Mouse (Mus musculus): ENCODE results near the gene Rhbdd1. TPM values are rescaled to one million over a fixed set of nuclear protein-coding genes. Genes with fewer than 3 reads are reported as not detected.

The Rhbdd1 gene
- polyA plus RNA-seq, 1 experiment from 2014 or later = 36.5 TPM

DNA sequence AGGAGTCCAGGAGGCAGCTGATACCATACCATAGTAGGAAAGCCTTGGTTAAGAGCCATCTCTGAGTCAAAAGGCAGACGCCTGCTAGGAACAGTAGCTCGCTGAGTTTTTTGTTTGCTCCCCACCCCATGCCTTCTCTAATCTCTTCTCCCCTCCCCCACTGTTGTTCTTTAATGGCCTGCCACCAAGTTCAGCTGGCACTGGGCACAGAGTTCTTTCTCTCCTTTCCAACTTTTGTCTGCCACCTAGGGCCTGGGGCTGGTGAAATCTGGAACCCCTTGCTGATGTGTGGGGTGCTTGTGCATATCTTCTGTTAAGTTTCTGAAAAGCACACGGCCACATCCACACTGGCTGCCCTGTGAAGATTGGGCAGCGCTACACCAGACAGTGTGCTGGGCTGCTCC, 69.6 kb downstream of the Rhbdd1 start:
- in situ Hi-C loops (cut with MboI; ENCODE audit: low pct_unique_long_range_greater_than_20kb) = no loop called here
- TF ChIP-seq CTCF (IDR thresholded peaks at IDR 0.05) = no peak
- H3K27me3 ChIP-seq = no peaks in the 10 kb centered on the region
- CTCF ChIA-PET = no interaction called here
- DNase-seq (ENCODE audit: low read depth, low spot score) (no peak), ATAC-seq (no peak)
- POLR2A ChIA-PET = no interaction called here

DNA sequence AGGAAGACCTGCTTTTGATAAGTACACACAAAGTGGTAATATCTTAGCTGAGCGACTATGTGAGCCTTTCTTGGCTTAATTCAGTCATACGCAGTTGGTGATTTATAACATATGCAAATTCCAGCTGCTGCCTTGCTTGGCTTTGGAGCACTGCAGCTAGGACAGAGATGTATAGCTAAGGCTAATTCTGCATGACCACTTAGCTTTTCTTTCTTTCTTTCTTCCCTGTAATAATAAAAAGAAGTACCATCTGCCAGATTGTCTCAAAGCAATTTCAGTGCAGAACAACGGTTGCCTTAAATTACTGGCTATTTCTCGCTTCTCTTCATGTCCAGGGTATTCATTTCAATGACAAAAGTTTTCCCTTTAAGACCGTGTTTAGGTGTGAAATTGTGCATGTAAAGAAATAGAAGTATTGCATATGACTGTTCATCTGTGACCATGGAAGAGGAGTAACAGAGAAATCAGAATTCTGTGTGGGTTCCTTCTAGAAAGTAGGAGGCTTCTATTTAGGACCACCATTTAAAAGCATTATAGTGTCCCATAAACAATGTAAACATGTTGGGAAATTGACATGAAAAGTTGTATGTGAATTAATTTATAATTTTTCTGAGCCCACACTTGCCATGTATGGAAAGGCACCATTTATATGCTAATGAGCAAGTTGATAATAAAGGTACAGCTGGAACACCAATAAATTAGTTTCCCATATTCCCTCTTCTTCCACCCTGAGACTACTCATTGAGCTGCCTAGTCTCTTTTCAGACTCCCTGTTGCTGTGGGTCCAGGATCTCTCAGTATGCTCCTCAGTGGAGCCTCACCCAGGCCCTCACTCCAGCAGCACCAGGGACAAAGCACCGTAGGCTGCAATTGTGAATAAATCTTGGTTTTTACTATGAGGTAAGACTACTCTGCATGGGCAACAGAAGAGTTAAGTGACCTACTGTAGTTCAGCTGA, 70.8 kb downstream of the Rhbdd1 start:
- H3K27me3 ChIP-seq = no peaks in the 10 kb centered on the region
- DNase-seq (ENCODE audit: low read depth, low spot score) (no peak), ATAC-seq (no peak)
- no peak for TF ChIP-seq CTCF (IDR thresholded peaks at IDR 0.05)
- ChIA-PET POLR2A (no interaction called here), CTCF (no interaction called here)
- in situ Hi-C loops (cut with MboI; ENCODE audit: low pct_unique_long_range_greater_than_20kb) = no loop called here

DNA sequence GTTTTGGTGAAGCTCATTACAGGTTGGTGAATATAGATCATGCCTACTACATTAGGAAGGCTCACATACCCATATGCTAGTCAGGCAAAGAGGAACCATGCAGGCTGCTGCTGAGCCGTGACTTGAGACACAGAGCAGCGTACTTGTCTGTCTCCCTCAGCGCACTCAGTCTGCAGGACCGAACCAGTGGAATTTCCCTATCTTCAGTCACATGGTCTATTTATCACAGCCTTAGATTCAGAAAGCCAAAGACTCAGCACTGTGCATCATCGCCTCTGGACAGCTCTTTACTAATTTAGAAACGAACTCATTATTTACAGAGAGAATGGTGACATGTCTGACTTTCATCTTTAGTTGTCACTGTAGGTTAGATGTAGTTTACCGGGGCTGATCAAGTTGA, 73.1 kb downstream of the Rhbdd1 start:
- CTCF ChIA-PET = no interaction called here
- in situ Hi-C loops (cut with MboI; ENCODE audit: low pct_unique_long_range_greater_than_20kb) = no loop called here
- ATAC-seq (no peak), DNase-seq (ENCODE audit: low read depth, low spot score) (no peak)
- POLR2A ChIA-PET = interaction anchor here (0.5 kb wide), 1 partner anchor 714 kb away, joined by 3 read pairs; no protein-coding TSS in a partner anchor
- H3K27me3 ChIP-seq = no peaks in the 10 kb centered on the region
- TF ChIP-seq CTCF (IDR thresholded peaks at IDR 0.05) = no peak

DNA sequence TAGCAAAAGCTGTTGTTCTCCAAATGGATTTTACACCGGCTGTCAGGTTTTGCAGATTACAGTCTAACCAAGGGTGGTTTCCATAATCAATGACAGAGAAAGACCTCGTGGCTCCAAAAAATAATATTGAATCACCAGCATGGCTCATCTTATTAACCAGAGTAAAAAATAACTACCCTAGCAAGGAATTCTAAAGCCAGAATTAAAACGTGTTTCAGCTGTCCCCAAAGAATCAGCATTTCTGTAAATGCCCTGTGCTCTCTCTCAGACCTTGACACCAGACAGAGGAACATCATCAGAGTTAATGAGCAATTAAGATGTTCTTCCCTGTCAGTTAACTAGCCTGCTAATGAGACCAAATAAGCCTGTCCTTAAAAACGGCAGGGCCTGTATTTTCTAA, 79.1 kb downstream of the Rhbdd1 start:
- no peaks in the 10 kb centered on the region for H3K27me3 ChIP-seq
- POLR2A ChIA-PET = no interaction called here
- in situ Hi-C loops (cut with MboI; ENCODE audit: low pct_unique_long_range_greater_than_20kb) = no loop called here
- no peak for ATAC-seq
- no peak for DNase-seq (ENCODE audit: low read depth, low spot score)
- CTCF ChIA-PET = no interaction called here
- no peak for TF ChIP-seq CTCF (IDR thresholded peaks at IDR 0.05)

DNA sequence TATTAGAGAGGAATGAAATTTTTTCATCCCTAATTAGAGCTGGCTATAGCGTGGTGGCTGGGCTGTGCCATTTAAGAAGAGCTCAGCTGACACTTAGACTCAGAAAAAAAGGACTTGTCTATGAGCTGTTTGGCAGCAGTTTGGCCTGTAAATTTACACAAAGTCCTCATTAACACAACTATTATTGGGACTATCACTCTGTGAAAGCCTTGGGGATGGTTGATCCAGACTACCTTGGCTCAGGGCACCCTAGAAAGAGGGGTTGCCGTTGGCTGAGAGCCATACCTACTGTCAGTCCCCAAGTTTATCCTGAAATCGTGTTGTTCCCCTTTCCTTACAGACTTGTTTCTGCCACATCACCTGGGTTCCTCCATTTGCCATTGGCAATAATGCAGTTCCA, 91.5 kb downstream of the Rhbdd1 start:
- in situ Hi-C loops (cut with MboI; ENCODE audit: low pct_unique_long_range_greater_than_20kb) = no loop called here
- no peak for TF ChIP-seq CTCF (IDR thresholded peaks at IDR 0.05)
- H3K27me3 ChIP-seq = no peaks in the 10 kb centered on the region
- POLR2A ChIA-PET = no interaction called here
- CTCF ChIA-PET = no interaction called here
- DNase-seq (ENCODE audit: low read depth, low spot score) = no peak
- ATAC-seq = no peak

DNA sequence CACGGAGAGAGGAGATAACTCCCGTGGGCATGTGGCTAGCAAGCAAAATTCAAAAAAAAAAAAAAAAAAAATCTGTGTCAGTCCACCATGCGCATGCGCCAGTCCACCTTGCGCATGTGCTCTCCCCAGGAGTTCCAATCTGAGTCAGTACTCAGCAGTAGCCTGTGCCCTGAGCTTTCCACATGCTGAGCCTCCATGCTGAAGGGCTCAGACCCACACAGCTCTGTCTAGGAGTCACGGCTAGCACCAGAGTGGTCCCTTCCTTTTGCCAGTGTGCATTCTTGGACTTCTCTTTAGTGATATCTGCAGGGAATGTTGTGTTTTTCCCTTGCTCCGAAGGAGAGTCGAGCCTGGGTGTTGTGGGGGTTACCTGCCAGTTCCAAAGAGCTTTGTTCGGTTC, 93.0 kb downstream of the Rhbdd1 start:
- no peak for TF ChIP-seq CTCF (IDR thresholded peaks at IDR 0.05)
- DNase-seq (ENCODE audit: low read depth, low spot score) = no peak
- CTCF ChIA-PET = interaction anchor here (1.4 kb wide), 1 partner anchor 27 kb away, joined by 3 read pairs; no protein-coding TSS in a partner anchor
- in situ Hi-C loops (cut with MboI; ENCODE audit: low pct_unique_long_range_greater_than_20kb) = no loop called here
- H3K27me3 ChIP-seq = no peaks in the 10 kb centered on the region
- POLR2A ChIA-PET = no interaction called here
- no peak for ATAC-seq

DNA sequence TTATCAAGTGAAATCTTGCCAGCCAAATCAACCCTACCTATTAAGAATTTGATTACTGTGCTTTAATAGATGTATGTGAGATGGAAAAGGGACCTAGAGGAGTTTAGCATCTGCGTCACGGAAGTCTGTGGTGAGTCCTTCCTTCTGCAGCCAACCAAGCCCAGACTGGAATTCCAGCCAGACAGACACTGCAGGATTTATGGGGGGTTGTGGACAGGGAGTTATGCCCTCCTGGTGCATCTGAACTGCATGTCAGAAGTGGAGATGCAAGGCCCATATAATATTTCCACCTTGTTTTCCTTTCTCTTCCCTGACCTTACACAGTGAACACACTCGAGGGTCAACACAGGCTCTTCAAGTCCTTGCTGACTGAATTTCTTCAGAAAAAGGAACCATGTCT, 94.3 kb downstream of the Rhbdd1 start:
- DNase-seq (ENCODE audit: low read depth, low spot score) (no peak), ATAC-seq (no peak)
- ChIA-PET CTCF (no interaction called here), POLR2A (no interaction called here)
- in situ Hi-C loops (cut with MboI; ENCODE audit: low pct_unique_long_range_greater_than_20kb) = no loop called here
- H3K27me3 ChIP-seq = no peaks in the 10 kb centered on the region
- no peak for TF ChIP-seq CTCF (IDR thresholded peaks at IDR 0.05)

DNA sequence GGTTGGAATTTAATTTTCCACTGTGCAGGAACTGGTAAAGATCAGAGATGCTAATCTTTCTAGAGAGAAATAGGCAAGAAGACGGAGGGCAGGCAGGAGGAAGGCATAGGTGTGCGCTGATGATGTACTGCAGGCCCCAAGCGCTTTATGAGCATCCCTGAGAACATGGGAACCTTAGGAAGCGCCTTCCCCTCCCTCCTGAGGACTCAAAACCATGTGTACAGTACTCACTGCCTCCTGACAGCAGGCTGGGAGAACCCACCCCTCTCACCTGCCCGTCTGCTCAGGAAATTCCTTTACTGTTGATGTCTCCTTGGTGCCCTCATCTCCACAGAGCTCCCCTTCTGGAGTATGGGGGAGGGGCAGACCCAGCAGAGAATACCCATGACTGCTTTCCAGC, 95.3 kb downstream of the Rhbdd1 start:
- ChIA-PET CTCF (no interaction called here), POLR2A (no interaction called here)
- no peaks in the 10 kb centered on the region for H3K27me3 ChIP-seq
- ATAC-seq = no peak
- in situ Hi-C loops (cut with MboI; ENCODE audit: low pct_unique_long_range_greater_than_20kb) = no loop called here
- no peak for DNase-seq (ENCODE audit: low read depth, low spot score)
- no peak for TF ChIP-seq CTCF (IDR thresholded peaks at IDR 0.05)

DNA sequence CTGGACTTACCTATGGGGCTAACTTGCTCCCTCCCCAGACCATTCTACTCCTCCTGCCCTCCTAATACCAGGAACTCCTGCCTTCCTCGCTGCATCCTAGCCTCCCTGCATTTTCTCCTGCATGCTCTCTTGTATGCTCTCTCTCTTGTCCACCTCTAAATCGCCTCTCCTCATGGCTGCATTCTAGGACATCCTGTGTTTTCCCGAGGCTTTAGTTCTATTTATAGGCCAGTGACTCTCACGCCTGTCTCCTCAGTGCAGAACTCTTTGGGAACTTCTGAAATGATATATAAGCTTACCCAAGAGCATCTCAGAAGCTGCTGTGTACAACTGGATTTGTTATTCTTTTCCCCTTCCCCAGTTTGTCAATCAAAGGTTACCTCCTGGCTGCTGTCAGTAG, 95.8 kb downstream of the Rhbdd1 start:
- DNase-seq (ENCODE audit: low read depth, low spot score) (no peak), ATAC-seq (no peak)
- in situ Hi-C loops (cut with MboI; ENCODE audit: low pct_unique_long_range_greater_than_20kb) = no loop called here
- H3K27me3 ChIP-seq = no peaks in the 10 kb centered on the region
- ChIA-PET POLR2A (no interaction called here), CTCF (no interaction called here)
- TF ChIP-seq CTCF (IDR thresholded peaks at IDR 0.05) = no peak

DNA sequence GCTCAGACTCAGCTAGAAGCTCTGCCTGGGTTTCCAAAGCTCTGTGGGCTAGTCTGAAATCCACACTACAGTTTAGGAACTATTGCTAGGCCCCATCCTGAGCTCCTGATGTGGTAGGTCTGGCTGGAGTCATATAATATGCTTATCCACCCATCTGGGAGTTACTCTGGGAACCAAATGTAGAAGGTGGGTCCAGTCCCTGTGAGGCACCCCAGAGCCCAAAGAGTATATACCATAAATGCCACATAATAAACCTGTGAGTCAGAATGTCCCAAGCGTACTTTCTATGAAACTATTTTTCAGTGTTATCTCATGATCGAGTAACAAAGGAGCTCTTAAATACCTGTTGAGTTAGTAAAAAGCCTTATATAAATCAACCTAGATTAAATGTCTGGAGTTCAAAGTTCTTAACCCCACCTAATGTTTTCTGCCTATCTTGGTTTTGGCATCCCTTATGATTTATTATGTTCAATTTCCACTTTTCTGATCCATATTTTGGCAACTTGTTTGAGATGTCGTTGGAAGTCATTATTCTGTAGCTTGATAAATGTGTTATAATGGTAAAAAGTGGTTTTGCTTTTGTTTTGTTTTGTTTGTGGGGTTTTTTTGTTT, 98.3 kb downstream of the Rhbdd1 start:
- in situ Hi-C loops (cut with MboI; ENCODE audit: low pct_unique_long_range_greater_than_20kb) = no loop called here
- ChIA-PET POLR2A (no interaction called here), CTCF (interaction anchor here (2.5 kb wide), 1 partner anchor 11 kb away, joined by 7 read pairs; no protein-coding TSS in a partner anchor)
- ATAC-seq = no peak
- no peak for DNase-seq (ENCODE audit: low read depth, low spot score)
- H3K27me3 ChIP-seq = no peaks in the 10 kb centered on the region
- no peak for TF ChIP-seq CTCF (IDR thresholded peaks at IDR 0.05)

DNA sequence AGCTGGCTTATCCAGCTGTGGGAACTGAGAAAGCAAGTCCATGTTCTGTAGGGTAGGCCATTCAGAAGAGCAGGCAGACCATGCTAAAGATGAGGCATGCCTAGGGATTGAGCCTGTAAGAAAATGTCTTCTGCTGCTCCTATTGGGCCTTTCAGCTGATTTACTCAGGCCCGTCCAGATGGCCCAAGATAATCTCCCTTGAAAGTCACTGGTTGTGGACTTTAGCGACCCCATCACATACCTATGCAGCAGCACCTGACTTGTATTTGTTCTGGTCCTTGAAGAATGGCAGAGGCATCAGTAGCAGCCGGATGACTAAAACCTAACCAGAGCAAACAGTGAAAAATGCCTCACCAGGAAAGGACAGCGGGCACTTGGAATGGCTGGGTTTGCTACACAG, 99.4 kb downstream of the Rhbdd1 start:
- TF ChIP-seq CTCF (IDR thresholded peaks at IDR 0.05) = no peak
- ChIA-PET CTCF (interaction anchor here (1.4 kb wide), 1 partner anchor 15 kb away, joined by 3 read pairs; no protein-coding TSS in a partner anchor), POLR2A (no interaction called here)
- in situ Hi-C loops (cut with MboI; ENCODE audit: low pct_unique_long_range_greater_than_20kb) = no loop called here
- no peak for DNase-seq (ENCODE audit: low read depth, low spot score)
- no peaks in the 10 kb centered on the region for H3K27me3 ChIP-seq
- no peak for ATAC-seq

All from Patski (cell line).